Mouse (Mus musculus): ENCODE data around the gene Kpna7. TPM values are rescaled to one million over a fixed set of nuclear protein-coding genes. Genes with fewer than 3 reads are reported as not detected.
A peak's percentile ranks its signal among the peaks of the same experiment; 100 is the strongest.

Kpna7 gene
- total RNA-seq, 2 experiments from 2014 or later, result not detected

DNA sequence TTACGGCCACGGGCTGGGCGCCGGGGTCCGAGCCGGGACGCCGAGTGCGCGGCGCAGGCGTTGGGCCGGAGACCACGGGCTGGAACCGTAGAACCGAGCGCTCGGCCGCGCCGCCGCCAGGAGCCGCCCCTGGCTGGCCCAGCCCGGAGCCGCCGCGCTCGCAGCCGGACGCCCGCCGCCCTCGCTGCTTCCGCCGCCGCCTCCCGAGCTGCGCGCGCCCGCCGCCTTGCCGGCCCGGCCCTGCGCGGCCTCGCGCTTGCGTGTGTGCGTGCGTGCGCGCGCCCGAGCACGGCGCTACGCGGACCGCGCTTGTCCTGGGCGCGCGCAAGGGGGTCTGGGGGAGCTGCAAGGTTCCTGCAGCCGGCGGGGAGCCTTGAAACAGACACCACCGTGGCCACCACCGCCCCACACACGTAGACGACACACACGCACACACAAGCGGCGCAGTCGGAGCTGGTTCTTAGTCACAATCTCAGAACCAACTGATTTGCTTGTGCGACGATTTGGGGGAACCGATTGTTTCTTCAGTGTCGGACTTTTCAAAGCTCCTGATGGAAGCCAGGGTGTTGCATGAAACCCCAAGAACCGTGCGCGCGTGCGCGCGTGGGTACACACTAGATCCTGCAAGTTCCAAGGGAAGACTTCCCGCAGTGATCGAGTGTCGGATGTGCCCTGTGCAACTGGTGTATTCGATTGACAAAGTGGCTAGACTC lies 118.0 kb downstream of the Kpna7 start, which contains the start of gene Smurf1:
Gene Smurf1, minus strand, starts transcription at position 209 of the 713 bp plus-strand sequence.
- peak; percentile 73 to 79 for DNase-seq (ENCODE audit: extremely low spot score in 1 of 2, low spot score in 1 of 2)

GRCm38 (mm10) chr5:144964872-144965638 lies 118.8 kb downstream of the Kpna7 start:
- DNase-seq (ENCODE audit: extremely low spot score in 1 of 2, low spot score in 1 of 2), result peak; percentile 60 to 63

GRCm38 (mm10) chr5:144964465-144964864 lies 119.4 kb downstream of the Kpna7 start:
- no peak for DNase-seq (ENCODE audit: extremely low spot score in 1 of 2, low spot score in 1 of 2)

GRCm38 (mm10) chr5:144963817-144964261 lies 120.0 kb downstream of the Kpna7 start:
- DNase-seq (ENCODE audit: extremely low spot score in 1 of 2, low spot score in 1 of 2), result peak in 1 of 2 experiments; percentile 51

- no peak for DNase-seq (ENCODE audit: extremely low spot score in 1 of 2, low spot score in 1 of 2)
Observed at GRCm38 (mm10) chr5:144963401-144963800, 120.4 kb downstream of the Kpna7 start.

GRCm38 (mm10) chr5:144958271-144958670 lies 125.6 kb downstream of the Kpna7 start:
- DNase-seq (ENCODE audit: extremely low spot score in 1 of 2, low spot score in 1 of 2), result no peak

- DNase-seq (ENCODE audit: extremely low spot score in 1 of 2, low spot score in 1 of 2), result no peak
Observed at GRCm38 (mm10) chr5:144954432-144954831, 129.4 kb downstream of the Kpna7 start.

DNA sequence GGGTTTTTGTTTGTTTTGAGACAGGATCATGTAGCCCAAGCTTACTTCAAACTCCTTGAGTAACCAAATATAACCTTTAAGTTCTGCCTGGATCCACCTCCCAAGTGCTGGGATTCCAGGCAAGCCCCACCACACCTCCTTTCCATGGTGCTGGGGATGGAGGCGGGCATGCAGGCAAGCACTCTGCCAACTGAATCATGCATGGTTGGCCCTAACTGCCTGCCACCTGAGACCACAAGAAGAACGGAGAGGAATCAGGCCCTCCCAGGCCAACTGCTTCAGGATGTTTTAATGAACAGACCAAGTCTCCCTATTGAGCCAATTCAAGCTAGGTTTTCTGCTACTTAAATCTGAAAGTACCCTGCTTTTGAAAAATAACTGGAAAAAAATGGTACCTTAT lies 131.2 kb downstream of the Kpna7 start:
- no peak for DNase-seq (ENCODE audit: extremely low spot score in 1 of 2, low spot score in 1 of 2)

GRCm38 (mm10) chr5:144950428-144951051 lies 133.3 kb downstream of the Kpna7 start:
- DNase-seq (ENCODE audit: extremely low spot score in 1 of 2, low spot score in 1 of 2), result no peak

DNA sequence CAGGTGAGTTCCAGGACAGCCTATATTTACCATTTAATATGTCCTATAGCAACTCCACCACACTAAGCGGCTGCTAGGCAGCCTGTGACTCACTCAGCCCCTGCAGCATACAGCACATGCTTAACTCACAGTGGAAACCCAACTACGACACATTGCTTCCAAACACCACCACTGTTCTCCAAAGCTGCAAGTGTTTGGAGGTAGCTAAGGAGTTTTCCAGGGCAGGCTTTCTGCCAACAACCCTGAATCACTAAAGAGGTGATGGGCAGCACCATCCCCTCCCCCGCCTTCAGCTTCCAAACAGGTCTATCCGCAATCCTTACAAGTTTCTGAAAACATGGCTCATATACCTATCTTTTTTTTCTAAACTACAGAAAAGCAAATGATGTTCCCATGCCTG lies 134.0 kb downstream of the Kpna7 start:
- DNase-seq (ENCODE audit: extremely low spot score in 1 of 2, low spot score in 1 of 2), result no peak

GRCm38 (mm10) chr5:144948422-144948821 lies 135.4 kb downstream of the Kpna7 start:
- no peak for DNase-seq (ENCODE audit: extremely low spot score in 1 of 2, low spot score in 1 of 2)

DNA sequence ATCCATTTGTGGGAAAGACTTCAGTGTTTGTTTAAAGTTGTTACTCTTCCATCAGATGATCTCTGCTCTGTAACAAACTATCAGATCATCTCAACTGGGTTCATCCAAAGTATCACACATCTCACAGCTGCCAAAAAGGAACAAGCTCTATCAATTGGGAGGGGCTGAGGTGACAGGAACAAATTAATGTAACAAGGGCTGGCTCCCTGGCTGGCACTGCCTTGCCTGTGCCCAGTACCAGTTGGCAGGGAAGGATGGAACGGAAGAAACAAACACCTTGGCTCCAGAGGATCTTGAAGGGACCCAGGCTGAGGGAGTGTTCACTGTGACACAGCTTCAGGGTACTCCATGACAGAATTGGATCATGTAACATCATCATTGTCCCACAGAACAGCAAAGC lies 135.8 kb downstream of the Kpna7 start:
- DNase-seq (ENCODE audit: extremely low spot score in 1 of 2, low spot score in 1 of 2), result no peak

DNA sequence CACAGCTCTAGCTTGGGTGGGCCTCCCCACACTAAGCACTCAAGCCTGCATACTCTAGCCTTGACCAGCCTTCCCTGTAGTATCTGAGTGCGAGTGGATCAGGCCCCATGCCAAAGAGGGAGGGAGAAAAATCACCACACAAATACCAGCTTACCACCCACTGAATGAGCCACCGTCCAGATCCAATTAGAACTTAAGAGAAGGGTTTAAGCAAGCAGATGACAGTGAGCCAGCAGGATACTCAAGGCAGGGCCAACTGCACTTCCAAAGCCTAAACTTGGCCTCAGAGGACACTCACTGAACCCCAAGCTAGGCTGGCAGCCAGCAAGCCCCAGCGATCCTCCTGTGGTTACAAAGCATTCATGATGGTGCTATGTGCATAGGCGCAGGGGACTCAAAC lies 137.8 kb downstream of the Kpna7 start:
- no peak for DNase-seq (ENCODE audit: extremely low spot score in 1 of 2, low spot score in 1 of 2)

- DNase-seq (ENCODE audit: extremely low spot score in 1 of 2, low spot score in 1 of 2), result no peak
Observed at GRCm38 (mm10) chr5:144944932-144945331, 138.9 kb downstream of the Kpna7 start.

GRCm38 (mm10) chr5:144944370-144944769 lies 139.5 kb downstream of the Kpna7 start:
- no peak for DNase-seq (ENCODE audit: extremely low spot score in 1 of 2, low spot score in 1 of 2)

- no peak for DNase-seq (ENCODE audit: extremely low spot score in 1 of 2, low spot score in 1 of 2)
Observed at GRCm38 (mm10) chr5:144943346-144943745, 140.5 kb downstream of the Kpna7 start.

GRCm38 (mm10) chr5:144942431-144942830 lies 141.4 kb downstream of the Kpna7 start:
- DNase-seq (ENCODE audit: extremely low spot score in 1 of 2, low spot score in 1 of 2), result no peak

DNA sequence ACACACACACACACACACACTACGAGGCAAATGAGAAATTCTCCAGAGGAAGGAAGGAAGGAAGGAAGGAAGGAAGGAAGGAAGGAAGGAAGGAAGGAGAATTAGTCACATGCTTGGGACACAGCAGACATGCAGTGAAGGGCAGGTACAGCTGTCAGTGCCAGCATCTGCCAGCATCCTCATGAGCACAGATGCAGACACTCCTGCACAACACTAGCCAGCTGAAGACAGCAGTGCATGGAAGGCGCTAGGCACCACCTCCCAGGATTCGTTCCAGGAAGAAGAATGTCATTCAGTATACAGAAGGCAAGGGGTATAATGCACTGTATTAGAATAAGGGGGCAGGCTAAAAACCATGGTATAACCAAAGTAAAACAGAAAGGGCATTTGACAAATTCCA lies 142.9 kb downstream of the Kpna7 start:
- no peak for DNase-seq (ENCODE audit: extremely low spot score in 1 of 2, low spot score in 1 of 2)

GRCm38 (mm10) chr5:144937304-144937703 lies 146.5 kb downstream of the Kpna7 start:
- no peak for DNase-seq (ENCODE audit: extremely low spot score in 1 of 2, low spot score in 1 of 2)
